Mouse (Mus musculus) forebrain, embryonic 15.5 days (tissue): Measurements from ENCODE around the gene Tapt1. TPM values are rescaled to one million over a fixed set of nuclear protein-coding genes. Genes with fewer than 3 reads are reported as not detected.
"Not testable (repeated sequence)": the region's sequence is repeated elsewhere in the genome, so short reads cannot be mapped to it uniquely, and the experiment has no call there.

ENCODE experiments used
- ATAC-seq: fragments of 200-750 bp; cut with Nextera tagmentation; replicated peaks from 2 replicates; pipeline ENCODE4 v1.8.0; 2017; ENCODE audit warnings: mild to moderate bottlenecking, moderate TSS enrichment, moderate library complexity
- H3K27ac ChIP-seq: fragments of 300-500 bp; sonication (generic); replicated peaks from 2 replicates; pipeline ENCODE4 v1.5.1; 2015; ENCODE audit warnings: mild to moderate bottlenecking, inconsistent platforms
- H3K27me3 ChIP-seq: fragments of 300-500 bp; sonication (generic); 2 replicates; pipeline ENCODE4 v1.6.1; 2015; ENCODE audit warnings: inconsistent platforms
- H3K36me3 ChIP-seq: fragments of 300-500 bp; sonication (generic); 2 replicates; pipeline ENCODE4 v1.6.1; 2015; ENCODE audit warnings: mild to moderate bottlenecking, inconsistent platforms
- H3K4me1 ChIP-seq: fragments of 300-500 bp; sonication (generic); 2 replicates; pipeline ENCODE4 v1.6.1; 2015; ENCODE audit warnings: inconsistent platforms
- H3K4me2 ChIP-seq: fragments of 300-500 bp; sonication (generic); replicated peaks from 2 replicates; pipeline ENCODE4 v1.6.1; 2015; ENCODE audit warnings: mild to moderate bottlenecking, inconsistent platforms
- H3K4me3 ChIP-seq: fragments of 300-500 bp; sonication (generic); 2 replicates; pipeline ENCODE4 v1.5.1; 2015; ENCODE audit warnings: mild to moderate bottlenecking, inconsistent platforms
- H3K9ac ChIP-seq: fragments of 300-500 bp; sonication (generic); replicated peaks from 2 replicates; pipeline ENCODE4 v1.6.1; 2015; ENCODE audit warnings: mild to moderate bottlenecking, inconsistent platforms
- H3K9me3 ChIP-seq: fragments of 300-500 bp; sonication (generic); 2 replicates; pipeline ENCODE4 v1.6.1; 2016; ENCODE audit warnings: inconsistent platforms
- WGBS: fragments of 180-500 bp; shearing (Covaris S2); methylation state at CpG from one replicate; pipeline ENCODE4 v1.1.7; 2015; ENCODE audit warnings: mixed read lengths; 5-methylcytosine and 5-hydroxymethylcytosine counted together
- polyA plus RNA-seq: library from polyadenylated mRNA; unstranded; fragments of >200 nt; fragmentation: Nextera tagmentation; extraction: Ambion mirVana; gene quantifications from 2 replicates; pipeline ENCODE4 v1.2.1, GENCODE M21; 2015

The Tapt1 gene
- polyA plus RNA-seq: 25.8 and 25.9 TPM in 2 replicates

DNA sequence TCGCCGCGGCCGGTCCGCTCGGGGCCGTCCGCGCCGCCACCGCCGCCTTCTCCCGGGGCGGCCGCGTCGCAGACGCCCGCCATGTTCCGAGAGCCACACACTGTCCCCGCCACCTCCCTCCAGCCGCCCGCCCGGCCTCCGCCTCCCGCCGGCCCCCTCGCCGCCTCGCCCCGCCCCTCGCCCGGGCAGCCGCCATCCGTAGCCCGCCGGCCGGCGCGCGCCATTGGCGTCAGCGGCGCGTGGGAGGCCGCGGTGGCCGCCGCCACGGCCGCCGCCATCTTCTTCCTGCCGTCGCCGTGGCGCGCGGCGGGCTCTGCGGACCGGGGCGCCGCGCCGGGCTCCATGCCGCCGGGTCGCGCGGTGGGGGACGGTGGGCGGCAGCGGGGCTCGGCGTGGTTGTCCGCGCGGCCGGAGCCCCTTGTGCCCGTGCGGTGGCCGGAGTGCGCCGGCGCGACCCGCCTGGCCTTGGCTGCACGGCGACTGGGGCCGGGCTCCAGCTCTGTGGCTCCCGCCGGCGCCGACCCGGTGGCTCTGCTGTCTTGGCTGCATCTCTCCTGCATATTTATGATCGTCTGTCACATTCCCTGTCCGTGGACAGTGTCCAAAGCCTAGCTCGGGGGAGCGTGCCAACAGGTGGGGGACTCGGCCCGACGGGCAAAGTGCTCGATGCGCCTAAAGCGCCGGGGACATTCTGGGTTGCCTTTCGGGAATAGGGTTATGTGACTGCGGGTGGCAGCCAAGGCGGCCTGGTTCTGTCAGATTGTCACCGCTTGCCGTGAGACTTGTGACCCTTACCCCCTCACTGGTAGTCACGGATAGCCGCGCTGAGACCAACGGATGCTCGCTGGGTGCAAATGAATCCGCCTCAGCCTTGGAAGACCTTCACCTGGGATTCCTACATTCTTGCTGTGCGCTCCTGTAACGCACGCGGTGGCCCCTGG is at the start of gene Tapt1:
Gene Tapt1, minus strand, starts transcription at position 106 of the 941 bp plus-strand sequence.
- H3K27ac ChIP-seq: peak within 1 kb of the TSS; percentile 73
- H3K9ac ChIP-seq: peak within 1 kb of the TSS; percentile 64
- H3K4me1 ChIP-seq: peaks cover 27% of the 10 kb centered on the region
- H3K36me3 ChIP-seq: no peaks in the 10 kb centered on the region
- no peaks in the 10 kb centered on the region for H3K27me3 ChIP-seq
- H3K4me2 ChIP-seq: peak within 1 kb of the TSS; percentile 87
- H3K4me3 ChIP-seq: peak within 1 kb of the TSS; percentile 59
- WGBS: under 1% methylated on average over 99 of the region's 121 CpGs
- H3K9me3 ChIP-seq: no peaks in the 10 kb centered on the region
- peak; percentile 95 for ATAC-seq

GRCm38 (mm10) chr5:44271564-44271963 is 45.1 kb upstream of the Tapt1 start:
- 80% methylated on average over 4 of the region's 4 CpGs for WGBS
- Histone ChIP-seq H3K4me2 (no peak overlapping the region), H3K27me3 (no peaks in the 10 kb centered on the region), H3K4me1 (no peaks in the 10 kb centered on the region), H3K36me3 (no peaks in the 10 kb centered on the region), H3K9ac (no peak overlapping the region), H3K27ac (no peak overlapping the region), H3K9me3 (no peaks in the 10 kb centered on the region), H3K4me3 (no peak overlapping the region)
- ATAC-seq: no peak

DNA sequence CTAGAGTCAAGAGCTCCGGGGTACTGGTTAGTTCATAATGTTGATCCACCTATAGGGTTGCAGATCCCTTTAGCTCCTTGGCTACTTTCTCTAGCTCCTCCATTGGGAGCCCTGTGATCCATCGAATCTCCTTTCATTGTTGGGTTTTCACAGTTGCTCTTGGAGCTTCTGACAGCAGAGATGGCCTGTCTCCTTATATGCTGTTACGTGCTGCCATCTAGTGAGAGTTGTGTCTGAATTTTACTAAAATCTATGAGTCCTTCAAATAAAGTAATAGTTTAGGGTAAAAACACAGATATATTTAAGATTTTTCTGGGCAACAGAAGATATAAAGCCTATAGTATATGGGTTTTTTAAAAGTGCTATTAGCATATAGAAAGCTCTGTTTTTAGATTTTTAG is 42.1 kb upstream of the Tapt1 start:
- H3K9ac ChIP-seq, H3K4me3 ChIP-seq, H3K36me3 ChIP-seq, H3K27me3 ChIP-seq, H3K4me1 ChIP-seq, H3K4me2 ChIP-seq, ATAC-seq, H3K27ac ChIP-seq, H3K9me3 ChIP-seq: not testable (repeated sequence)
- WGBS: 68% methylated on average over 3 of the region's 3 CpGs

GRCm38 (mm10) chr5:44261691-44262090 is 35.3 kb upstream of the Tapt1 start:
- no peaks in the 10 kb centered on the region for H3K36me3 ChIP-seq
- no peaks in the 10 kb centered on the region for H3K27me3 ChIP-seq
- H3K27ac ChIP-seq: no peak overlapping the region
- no peaks in the 10 kb centered on the region for H3K9me3 ChIP-seq
- H3K4me2 ChIP-seq: no peak overlapping the region
- no peaks in the 10 kb centered on the region for H3K4me1 ChIP-seq
- no peak overlapping the region for H3K9ac ChIP-seq
- ATAC-seq: no peak
- WGBS: 71% methylated on average over 4 of the region's 5 CpGs
- H3K4me3 ChIP-seq: no peak overlapping the region

- Histone ChIP-seq H3K4me2 (no peak overlapping the region), H3K27ac (no peak overlapping the region), H3K36me3 (no peaks in the 10 kb centered on the region), H3K27me3 (no peaks in the 10 kb centered on the region), H3K9ac (no peak overlapping the region), H3K9me3 (no peaks in the 10 kb centered on the region), H3K4me3 (no peak overlapping the region), H3K4me1 (no peaks in the 10 kb centered on the region)
- 82% methylated on average over 3 of the region's 3 CpGs for WGBS
- no peak for ATAC-seq
Observed at GRCm38 (mm10) chr5:44261172-44261571, 34.7 kb upstream of the Tapt1 start.

DNA sequence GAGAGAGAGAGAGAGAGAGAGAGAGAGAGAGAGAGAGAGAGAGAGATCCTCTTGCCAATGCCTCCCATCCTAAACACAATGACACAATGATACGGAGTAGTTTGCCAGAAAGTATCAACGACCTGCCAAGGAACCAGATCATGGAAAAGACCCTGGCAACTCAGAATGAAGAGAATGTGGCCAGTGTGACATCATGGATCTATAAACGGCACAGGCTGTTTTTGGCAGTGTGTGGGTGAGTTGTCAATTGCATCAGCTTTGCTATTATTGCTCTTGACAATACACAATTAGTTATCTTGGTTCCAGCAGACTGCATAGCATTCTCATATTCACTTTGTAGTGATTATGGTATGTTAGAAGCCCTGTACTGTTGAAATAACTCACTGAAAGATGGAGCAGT is 33.3 kb upstream of the Tapt1 start:
- no peaks in the 10 kb centered on the region for H3K36me3 ChIP-seq
- H3K27ac ChIP-seq: no peak overlapping the region
- no peaks in the 10 kb centered on the region for H3K4me1 ChIP-seq
- no peak for ATAC-seq
- H3K9me3 ChIP-seq: no peaks in the 10 kb centered on the region
- 42% methylated on average over 3 of the region's 3 CpGs for WGBS
- no peak overlapping the region for H3K4me3 ChIP-seq
- no peaks in the 10 kb centered on the region for H3K27me3 ChIP-seq
- no peak overlapping the region for H3K9ac ChIP-seq
- no peak overlapping the region for H3K4me2 ChIP-seq

DNA sequence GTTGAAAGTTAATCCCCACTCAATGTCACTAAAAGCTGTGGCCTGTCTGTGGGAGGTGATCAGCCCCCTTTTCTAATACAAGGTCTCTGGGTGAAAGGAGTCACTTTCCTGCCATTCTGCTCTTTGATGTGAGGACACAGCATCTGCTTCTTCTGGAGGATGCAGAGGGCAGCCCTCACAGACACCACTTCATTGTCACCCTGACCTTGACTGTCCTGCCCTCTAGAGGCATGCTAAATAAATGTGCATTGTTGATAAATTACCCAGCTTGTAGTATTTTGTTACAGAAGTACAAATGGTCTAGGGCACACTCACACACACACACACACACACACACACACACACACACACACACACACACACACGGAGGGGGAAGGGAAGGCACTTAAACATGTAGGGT is 31.7 kb upstream of the Tapt1 start:
- ATAC-seq: no peak
- Histone ChIP-seq H3K36me3 (no peaks in the 10 kb centered on the region), H3K9me3 (no peaks in the 10 kb centered on the region), H3K9ac (no peak overlapping the region), H3K27me3 (no peaks in the 10 kb centered on the region), H3K4me2 (no peak overlapping the region), H3K4me1 (no peaks in the 10 kb centered on the region), H3K27ac (no peak overlapping the region), H3K4me3 (no peak overlapping the region)
- whole genome bisulfite sequencing: 40% methylated on average over 1 of the region's 1 CpGs

DNA sequence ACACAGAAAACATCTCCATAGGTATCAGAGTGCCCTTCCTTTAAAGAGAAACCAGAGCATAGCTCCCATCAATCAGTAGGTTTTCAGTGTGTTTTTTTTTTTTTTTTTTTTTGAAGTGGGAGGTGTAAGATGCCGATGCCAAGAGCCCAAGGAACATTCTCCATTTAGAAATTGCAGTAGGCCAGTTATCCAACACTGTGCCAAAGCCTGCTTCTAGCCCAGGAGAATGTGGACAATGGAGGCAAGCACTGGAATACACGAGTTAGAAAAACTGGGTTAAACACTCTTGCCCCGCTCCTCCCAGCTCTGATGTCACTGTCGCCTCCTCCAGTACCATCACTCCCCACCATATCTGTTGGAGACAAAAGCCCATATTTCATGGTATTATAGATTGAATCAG is 31.0 kb upstream of the Tapt1 start:
- Histone ChIP-seq H3K4me2 (no peak overlapping the region), H3K9ac (no peak overlapping the region), H3K4me3 (no peak overlapping the region), H3K27ac (no peak overlapping the region), H3K27me3 (no peaks in the 10 kb centered on the region), H3K9me3 (no peaks in the 10 kb centered on the region), H3K36me3 (no peaks in the 10 kb centered on the region), H3K4me1 (no peaks in the 10 kb centered on the region)
- no peak for ATAC-seq
- WGBS: 85% methylated on average over 4 of the region's 4 CpGs

DNA sequence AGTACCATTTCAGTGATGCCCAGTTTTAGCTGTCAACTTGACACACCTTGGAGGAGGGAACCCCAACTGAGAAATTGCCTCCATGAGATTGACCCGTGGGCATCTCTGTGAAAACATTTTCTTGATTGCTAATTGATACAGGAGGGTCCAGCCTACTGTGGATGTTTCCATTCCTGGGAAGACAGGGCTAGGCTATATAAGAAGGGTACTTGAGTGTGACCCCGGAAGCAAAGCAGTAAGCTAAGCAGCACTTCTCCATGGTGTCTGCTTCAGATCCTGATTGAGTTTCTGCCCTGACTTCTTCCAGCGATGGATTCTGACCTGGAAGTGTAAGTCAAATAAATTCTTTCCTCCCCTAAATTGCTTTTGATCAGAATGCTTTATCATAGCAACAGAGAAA is 30.1 kb upstream of the Tapt1 start:
- Histone ChIP-seq H3K4me2 (no peak overlapping the region), H3K4me1 (no peaks in the 10 kb centered on the region), H3K27ac (no peak overlapping the region), H3K36me3 (no peaks in the 10 kb centered on the region), H3K9me3 (no peaks in the 10 kb centered on the region), H3K9ac (no peak overlapping the region), H3K4me3 (no peak overlapping the region), H3K27me3 (no peaks in the 10 kb centered on the region)
- no peak for ATAC-seq
- 91% methylated on average over 3 of the region's 3 CpGs for WGBS

DNA sequence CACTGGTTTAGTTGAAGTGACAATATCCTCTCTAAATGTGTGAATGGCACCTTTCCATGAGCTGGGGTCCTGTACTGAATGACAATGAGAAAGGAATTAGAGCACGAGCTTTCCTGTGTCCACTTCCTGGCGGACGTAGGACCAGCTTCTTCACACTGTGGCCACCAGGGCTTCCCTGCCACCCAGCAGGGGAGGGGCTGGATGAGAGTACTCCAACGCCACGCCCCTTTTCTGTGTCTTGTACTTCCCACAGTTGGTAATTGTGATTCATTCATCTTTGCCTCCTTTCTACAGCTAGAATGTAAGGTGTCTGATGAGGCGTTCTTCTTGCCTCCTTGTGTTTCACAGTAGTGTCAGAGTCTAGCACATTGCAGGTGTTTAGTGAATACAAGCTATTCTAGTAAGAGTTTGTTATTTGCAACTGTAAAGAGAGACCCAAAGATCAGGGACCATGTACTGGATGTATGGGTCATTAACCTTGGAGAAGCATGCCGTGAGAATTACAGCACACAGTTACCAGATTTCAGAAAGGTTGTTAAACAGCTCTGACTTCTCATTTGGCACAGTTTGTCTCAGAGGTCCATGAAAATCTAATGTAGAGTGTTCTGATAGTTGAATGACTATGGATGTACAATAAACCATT is 29.5 kb upstream of the Tapt1 start:
- H3K27ac ChIP-seq: no peak overlapping the region
- H3K9me3 ChIP-seq: no peaks in the 10 kb centered on the region
- no peak for ATAC-seq
- H3K4me3 ChIP-seq: no peak overlapping the region
- WGBS: 81% methylated on average over 7 of the region's 7 CpGs
- no peaks in the 10 kb centered on the region for H3K27me3 ChIP-seq
- no peaks in the 10 kb centered on the region for H3K4me1 ChIP-seq
- H3K4me2 ChIP-seq: no peak overlapping the region
- no peaks in the 10 kb centered on the region for H3K36me3 ChIP-seq
- no peak overlapping the region for H3K9ac ChIP-seq

GRCm38 (mm10) chr5:44253449-44253848 is 27.0 kb upstream of the Tapt1 start:
- Histone ChIP-seq H3K4me3 (no peak overlapping the region), H3K4me1 (peaks cover 4% of the 10 kb centered on the region; the same call in 1 of the 2 replicates), H3K27ac (no peak overlapping the region), H3K36me3 (no peaks in the 10 kb centered on the region), H3K9me3 (no peaks in the 10 kb centered on the region), H3K27me3 (no peaks in the 10 kb centered on the region), H3K4me2 (no peak overlapping the region), H3K9ac (no peak overlapping the region)
- ATAC-seq: no peak
- WGBS: 88% methylated on average over 6 of the region's 6 CpGs

DNA sequence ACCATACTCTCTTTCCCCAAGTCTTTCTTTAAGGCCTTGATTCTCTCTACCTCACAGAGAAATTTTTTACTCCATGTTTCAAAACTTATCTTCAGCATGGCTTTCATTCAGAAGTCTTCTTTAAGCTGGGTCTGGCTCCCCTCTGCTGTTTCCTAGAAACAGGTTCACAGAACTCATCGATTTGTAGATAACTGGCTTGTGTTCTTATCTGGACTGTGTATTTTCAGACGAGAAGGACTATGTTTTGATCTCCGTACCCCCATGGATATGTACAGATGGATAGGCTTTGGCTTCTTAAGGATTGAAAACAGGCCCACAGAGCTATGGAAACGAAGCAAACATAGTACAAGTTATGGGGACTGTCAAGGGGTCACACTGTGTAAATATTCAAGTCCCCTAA is 26.0 kb upstream of the Tapt1 start:
- no peak overlapping the region for H3K4me3 ChIP-seq
- no peak for ATAC-seq
- no peaks in the 10 kb centered on the region for H3K9me3 ChIP-seq
- 84% methylated on average over 4 of the region's 4 CpGs for WGBS
- no peak overlapping the region for H3K27ac ChIP-seq
- H3K27me3 ChIP-seq: no peaks in the 10 kb centered on the region
- no peak overlapping the region for H3K4me2 ChIP-seq
- no peak overlapping the region for H3K9ac ChIP-seq
- H3K36me3 ChIP-seq: no peaks in the 10 kb centered on the region
- H3K4me1 ChIP-seq: peaks cover 4% of the 10 kb centered on the region; the same call in 1 of the 2 replicates
